Mouse (Mus musculus) limb, embryonic 12.5 days (tissue): ENCODE measurements around the gene Cpt1c. TPM values are rescaled to one million over a fixed set of nuclear protein-coding genes. Genes with fewer than 3 reads are reported as not detected.
"Not testable (repeated sequence)": the region's sequence is repeated elsewhere in the genome, so short reads cannot be mapped to it uniquely, and the experiment has no call there.

ENCODE experiments used
- ATAC-seq: fragments of 200-750 bp; cut with Nextera tagmentation; 2 replicates; pipeline ENCODE4 v1.8.0; 2017; ENCODE audit warnings: low read depth, moderate TSS enrichment; ENCODE audit not compliant: insufficient number of reproducible peaks, insufficient read depth, low FRiP score, low TSS enrichment
- H3K27ac ChIP-seq: fragments of 300-500 bp; sonication (generic); 2 replicates; pipeline ENCODE4 v1.5.1; 2016; ENCODE audit warnings: mild to moderate bottlenecking, moderate library complexity
- H3K27me3 ChIP-seq: fragments of 300-500 bp; sonication (generic); 2 replicates; pipeline ENCODE4 v1.6.1; 2016; ENCODE audit warnings: mild to moderate bottlenecking, moderate library complexity
- H3K36me3 ChIP-seq: fragments of 300-500 bp; sonication (generic); 2 replicates; pipeline ENCODE4 v1.6.1; 2016; ENCODE audit warnings: mild to moderate bottlenecking, moderate library complexity
- H3K4me1 ChIP-seq: fragments of 300-500 bp; sonication (generic); replicated peaks from 2 replicates; pipeline ENCODE4 v1.6.1; 2016
- H3K4me2 ChIP-seq: fragments of 300-500 bp; sonication (generic); 2 replicates; pipeline ENCODE4 v1.6.1; 2016; ENCODE audit warnings: mild to moderate bottlenecking, moderate library complexity
- H3K4me3 ChIP-seq: fragments of 300-500 bp; sonication (generic); replicated peaks from 2 replicates; pipeline ENCODE4 v1.5.1; 2016; ENCODE audit warnings: mild to moderate bottlenecking
- H3K9ac ChIP-seq: fragments of 300-500 bp; sonication (generic); replicated peaks from 2 replicates; pipeline ENCODE4 v1.6.1; 2016; ENCODE audit warnings: mild to moderate bottlenecking, moderate library complexity
- H3K9me3 ChIP-seq: fragments of 300-500 bp; sonication (generic); 2 replicates; pipeline ENCODE4 v1.6.1; 2016; ENCODE audit warnings: mild to moderate bottlenecking, moderate library complexity
- WGBS: fragments of 180-500 bp; shearing (Covaris S2); methylation state at CpG from one replicate; pipeline ENCODE4 v1.1.7; 2016; 5-methylcytosine and 5-hydroxymethylcytosine counted together
- polyA plus RNA-seq: library from polyadenylated mRNA; unstranded; fragments of >200 nt; fragmentation: Nextera tagmentation; extraction: Ambion mirVana; gene quantifications from 2 replicates; pipeline ENCODE4 v1.2.1, GENCODE M21; 2016

Gene Cpt1c
- 27.8 and 29.9 TPM in 2 replicates for polyA plus RNA-seq

DNA sequence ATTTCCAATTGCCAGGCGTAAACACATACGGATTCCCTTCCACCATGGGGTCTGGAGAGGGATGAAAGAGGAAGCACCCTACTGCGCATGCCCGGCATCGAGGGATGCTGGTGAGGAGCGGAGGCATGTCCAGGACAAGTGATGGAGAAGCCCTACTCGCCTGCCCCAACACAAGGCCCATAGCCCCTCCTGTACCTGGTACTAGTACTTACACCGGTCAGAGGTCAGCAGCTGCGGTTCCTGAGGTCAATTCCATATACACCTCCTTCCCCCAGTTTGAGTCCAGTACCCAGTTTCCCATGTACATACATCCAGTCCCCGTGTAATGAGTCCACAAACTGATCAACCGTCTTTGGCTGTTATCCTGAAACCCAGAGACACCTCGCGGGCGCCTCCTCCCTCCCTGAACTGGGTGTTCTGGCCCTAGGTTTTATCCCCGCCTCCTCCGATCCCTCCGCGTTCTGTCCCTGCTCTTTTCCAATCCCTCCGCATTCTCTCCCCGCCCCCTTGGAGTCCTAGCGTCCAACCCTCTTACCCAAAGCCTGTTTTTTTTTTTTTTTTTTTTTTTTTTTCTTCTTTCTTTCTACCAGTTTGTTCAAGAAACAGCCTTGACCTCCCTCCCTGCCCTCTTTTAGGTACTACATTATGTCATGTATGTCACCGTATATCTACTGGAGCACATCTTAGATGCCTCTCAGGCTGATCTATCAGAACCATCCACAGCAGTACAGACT lies at the start of gene Cpt1c:
Cpt1c (minus strand) TSS at position 469 of the 734 bp plus-strand sequence.
- H3K4me2 ChIP-seq: peak within 1 kb of the TSS; percentile 80
- WGBS: 2% methylated on average over 22 of the region's 22 CpGs
- H3K27ac ChIP-seq: peak within 1 kb of the TSS; percentile 81
- no peaks in the 10 kb centered on the region for H3K9me3 ChIP-seq
- no peaks in the 10 kb centered on the region for H3K27me3 ChIP-seq
- H3K36me3 ChIP-seq: peaks cover 46% of the 10 kb centered on the region
- peak within 1 kb of the TSS; percentile 56 for H3K4me3 ChIP-seq
- H3K4me1 ChIP-seq: peaks cover 31% of the 10 kb centered on the region
- ATAC-seq: peak; percentile 16; the same call in 1 of the 2 replicates
- peak within 1 kb of the TSS; percentile 52 for H3K9ac ChIP-seq

DNA sequence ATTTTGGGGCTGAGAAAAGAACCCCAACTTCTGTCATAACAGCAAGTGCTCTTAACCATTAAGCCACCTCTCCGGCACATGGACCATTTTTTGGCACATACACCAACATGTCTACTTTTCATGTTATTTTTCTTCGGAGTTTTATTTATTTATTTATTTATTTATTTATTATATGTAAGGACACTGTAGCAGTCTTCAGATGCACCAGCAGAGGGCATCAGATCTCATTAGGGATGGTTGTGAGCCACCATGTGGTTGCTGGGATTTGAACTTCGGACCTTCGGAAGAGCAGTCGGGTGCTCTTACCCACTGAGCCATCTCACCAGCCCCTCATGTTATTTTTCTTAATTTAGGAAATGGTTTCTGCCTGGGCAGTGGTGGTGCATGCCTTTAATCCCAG lies 49.1 kb upstream of the Cpt1c start:
- H3K9ac ChIP-seq, H3K4me3 ChIP-seq, H3K4me2 ChIP-seq, H3K27ac ChIP-seq, H3K9me3 ChIP-seq, ATAC-seq: not testable (repeated sequence)
- Histone ChIP-seq H3K4me1 (peaks cover 19% of the 10 kb centered on the region), H3K36me3 (peaks cover 22% of the 10 kb centered on the region), H3K27me3 (peaks cover 12% of the 10 kb centered on the region; the same call in 1 of the 2 replicates)
- 85% methylated on average over 5 of the region's 5 CpGs for WGBS

DNA sequence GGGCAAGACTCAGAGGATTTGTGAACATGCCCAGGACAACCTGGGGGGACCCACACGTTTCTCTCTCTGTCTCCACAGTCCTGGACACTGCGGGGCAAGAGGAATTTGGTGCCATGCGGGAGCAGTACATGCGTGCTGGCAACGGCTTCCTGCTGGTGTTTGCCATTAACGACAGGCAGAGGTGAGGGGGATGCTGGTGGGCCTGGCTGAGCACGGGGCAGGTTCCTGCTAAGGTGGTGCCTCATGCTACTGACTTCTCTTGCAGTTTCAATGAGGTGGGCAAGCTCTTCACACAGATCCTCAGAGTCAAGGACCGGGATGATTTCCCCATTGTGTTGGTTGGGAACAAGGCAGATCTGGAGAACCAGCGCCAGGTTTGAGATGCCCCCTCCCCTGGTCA lies 45.6 kb upstream of the Cpt1c start:
- H3K4me2 ChIP-seq: no peak overlapping the region
- H3K27me3 ChIP-seq: peaks cover 12% of the 10 kb centered on the region; the same call in 1 of the 2 replicates
- 65% methylated on average over 9 of the region's 9 CpGs for WGBS
- H3K4me1 ChIP-seq: peaks cover 26% of the 10 kb centered on the region
- H3K36me3 ChIP-seq: no peaks in the 10 kb centered on the region
- no peak overlapping the region for H3K9ac ChIP-seq
- H3K4me3 ChIP-seq: no peak overlapping the region
- no peaks in the 10 kb centered on the region for H3K9me3 ChIP-seq
- H3K27ac ChIP-seq: no peak overlapping the region
- no peak for ATAC-seq

DNA sequence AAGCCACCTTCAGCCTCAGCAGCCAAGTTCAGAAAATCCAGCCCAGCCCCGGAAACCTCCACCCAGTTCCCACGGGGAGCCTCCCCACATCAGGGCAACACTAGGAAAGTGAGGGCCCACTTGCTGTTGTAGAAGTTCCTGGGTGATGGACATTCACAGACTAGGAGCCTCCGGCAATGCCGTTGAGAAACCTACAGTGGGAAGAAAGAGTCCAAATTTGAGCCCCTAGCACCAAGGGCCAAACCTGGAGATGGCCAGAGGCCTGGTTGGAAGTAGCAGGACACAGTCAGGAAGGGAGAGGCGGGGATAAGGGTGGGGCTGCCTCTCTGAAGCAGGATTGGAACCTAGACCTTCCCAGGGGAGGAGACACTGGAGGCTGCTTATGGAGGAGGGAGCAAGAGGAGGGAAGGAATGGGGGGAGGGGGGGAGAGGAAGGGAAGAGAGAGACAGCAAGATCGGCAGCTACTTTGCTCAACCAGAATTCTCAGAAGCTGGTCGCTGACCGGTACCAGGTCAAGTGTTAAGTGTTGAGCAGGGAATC lies 44.5 kb upstream of the Cpt1c start:
- Histone ChIP-seq H3K4me1 (peaks cover 35% of the 10 kb centered on the region), H3K27ac (0 out of 2 replicates have a peak overlapping the region, but pooled peaks have one; percentile 1), H3K4me3 (0 out of 2 replicates have a peak overlapping the region, but pooled peaks have one; percentile 6), H3K9me3 (no peaks in the 10 kb centered on the region), H3K27me3 (peaks cover 12% of the 10 kb centered on the region; the same call in 1 of the 2 replicates), H3K4me2 (peak overlapping the region; percentile 85), H3K36me3 (no peaks in the 10 kb centered on the region), H3K9ac (no peak overlapping the region)
- WGBS: 32% methylated on average over 8 of the region's 8 CpGs
- no peak for ATAC-seq

DNA sequence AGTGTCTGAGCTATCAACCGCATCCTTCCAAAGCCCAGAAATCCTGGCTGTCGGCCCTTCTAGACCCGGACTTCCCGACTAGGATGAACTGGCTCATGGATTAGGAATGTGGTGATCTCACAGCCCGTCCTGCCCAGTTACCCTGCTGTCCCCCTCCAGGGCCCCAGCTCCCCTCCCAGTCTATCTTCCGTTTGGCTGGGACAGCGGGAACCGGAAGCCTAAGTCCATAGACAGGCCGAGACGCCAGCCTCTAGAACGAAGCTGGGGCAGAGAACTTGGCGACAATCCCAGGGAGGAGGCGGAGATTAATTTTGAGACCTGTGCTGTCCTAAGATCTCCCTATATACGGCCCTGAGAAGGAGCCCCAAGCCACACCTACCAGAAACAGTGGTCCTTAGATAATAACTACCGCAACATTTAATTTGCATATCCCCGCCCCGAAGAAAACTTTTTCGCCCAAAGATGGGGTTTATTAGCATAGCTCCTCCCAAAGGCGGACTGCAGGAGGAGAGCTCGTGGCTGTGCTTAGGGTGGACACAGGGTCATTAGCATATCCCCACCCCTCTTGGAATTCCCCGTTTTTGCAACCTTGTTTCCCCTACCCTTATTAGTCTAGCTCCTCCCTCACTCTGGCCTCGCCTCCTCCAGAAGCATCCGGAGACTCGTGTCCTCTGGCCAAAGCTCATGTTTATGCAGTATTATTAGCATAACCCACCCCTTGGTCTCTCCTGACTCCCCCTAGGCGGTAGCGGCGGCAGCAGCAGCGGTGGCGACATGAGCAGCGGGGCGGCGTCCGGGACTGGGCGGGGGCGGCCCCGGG lies 42.8 kb upstream of the Cpt1c start, which contains the start of gene Rras:
Rras (plus strand) TSS at position 720 of the 820 bp plus-strand sequence.
- H3K27ac ChIP-seq: peak within 1 kb of the TSS; percentile 92
- H3K36me3 ChIP-seq: peaks cover 16% of the 10 kb centered on the region
- peaks cover 12% of the 10 kb centered on the region; the same call in 1 of the 2 replicates for H3K27me3 ChIP-seq
- ATAC-seq: peak; percentile 92
- H3K4me3 ChIP-seq: peak within 1 kb of the TSS; percentile 89
- H3K4me1 ChIP-seq: peaks cover 35% of the 10 kb centered on the region
- 1% methylated on average over 36 of the region's 36 CpGs for WGBS
- peak within 1 kb of the TSS; percentile 70 for H3K9ac ChIP-seq
- no peaks in the 10 kb centered on the region for H3K9me3 ChIP-seq
- H3K4me2 ChIP-seq: peak within 1 kb of the TSS; percentile 85

DNA sequence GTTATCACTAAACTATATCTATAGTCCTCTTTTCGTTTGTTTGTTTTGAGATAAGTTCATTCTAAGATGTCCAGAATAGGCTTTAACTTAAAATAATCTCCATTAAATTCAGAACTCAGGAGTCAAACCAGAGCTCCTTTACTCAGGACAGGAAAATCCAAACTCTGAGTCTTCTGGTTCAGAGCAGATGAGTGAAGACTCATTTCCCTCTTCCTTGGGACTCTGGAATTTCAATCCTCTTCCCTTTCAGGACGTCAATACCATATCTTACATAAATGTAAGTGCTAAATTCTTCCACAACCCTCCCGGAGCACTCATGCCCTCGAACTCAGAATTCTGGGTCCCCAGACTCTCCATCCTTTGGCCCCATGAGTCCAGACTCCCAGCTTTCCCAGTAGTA lies 42.1 kb upstream of the Cpt1c start:
- no peak for ATAC-seq
- H3K27me3 ChIP-seq: peaks cover 12% of the 10 kb centered on the region; the same call in 1 of the 2 replicates
- WGBS: 2% methylated on average over 4 of the region's 4 CpGs
- peak overlapping the region; percentile 85 for H3K4me2 ChIP-seq
- no peaks in the 10 kb centered on the region for H3K9me3 ChIP-seq
- peaks cover 23% of the 10 kb centered on the region for H3K36me3 ChIP-seq
- peak overlapping the region; percentile 92 for H3K27ac ChIP-seq
- H3K4me3 ChIP-seq: peak overlapping the region; percentile 89
- peaks cover 35% of the 10 kb centered on the region for H3K4me1 ChIP-seq
- no peak overlapping the region; the same call in 1 of the 2 replicates for H3K9ac ChIP-seq

DNA sequence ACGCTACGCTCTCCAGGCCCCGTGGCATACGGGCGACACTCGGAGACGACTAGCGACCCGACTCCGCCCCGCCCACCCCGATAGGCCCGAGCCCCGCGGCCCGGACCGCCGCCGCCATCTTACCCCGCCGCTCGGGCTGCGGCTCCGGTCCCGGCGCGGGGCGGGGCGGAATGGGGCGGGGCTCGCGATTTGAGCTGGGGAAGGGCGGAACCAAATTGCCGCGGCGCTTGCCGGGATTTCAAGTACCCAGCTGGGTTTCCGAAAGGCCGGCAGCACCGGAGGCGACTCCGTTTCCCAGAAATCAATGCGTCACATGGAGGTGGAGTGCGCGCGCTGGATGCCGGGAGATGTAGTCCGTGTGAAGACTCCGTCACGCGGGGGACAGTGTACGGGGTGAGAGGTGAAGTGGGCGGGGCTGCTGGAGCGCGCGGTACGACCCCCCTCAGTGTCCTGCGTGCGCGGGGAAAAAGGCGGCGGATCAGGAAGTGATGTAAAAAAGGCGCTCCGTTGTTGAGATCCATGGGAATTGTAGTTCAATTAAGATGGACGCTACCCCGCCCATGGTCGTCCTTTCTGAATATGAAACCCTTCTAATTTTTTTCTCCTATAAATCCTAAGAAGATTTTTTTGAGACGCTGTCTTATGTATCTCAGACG lies 41.4 kb upstream of the Cpt1c start, which contains the start of gene Scaf1:
Scaf1 (minus strand) TSS at position 407 of the 656 bp plus-strand sequence.
- Histone ChIP-seq H3K4me1 (peaks cover 35% of the 10 kb centered on the region), H3K9me3 (no peaks in the 10 kb centered on the region), H3K36me3 (peaks cover 30% of the 10 kb centered on the region), H3K27ac (peak within 1 kb of the TSS; percentile 92), H3K9ac (peak within 1 kb of the TSS; percentile 94), H3K27me3 (peaks cover 12% of the 10 kb centered on the region; the same call in 1 of the 2 replicates), H3K4me2 (peak within 1 kb of the TSS; percentile 85), H3K4me3 (peak within 1 kb of the TSS; percentile 89)
- ATAC-seq: peak; percentile 90
- WGBS: under 1% methylated on average over 67 of the region's 69 CpGs

DNA sequence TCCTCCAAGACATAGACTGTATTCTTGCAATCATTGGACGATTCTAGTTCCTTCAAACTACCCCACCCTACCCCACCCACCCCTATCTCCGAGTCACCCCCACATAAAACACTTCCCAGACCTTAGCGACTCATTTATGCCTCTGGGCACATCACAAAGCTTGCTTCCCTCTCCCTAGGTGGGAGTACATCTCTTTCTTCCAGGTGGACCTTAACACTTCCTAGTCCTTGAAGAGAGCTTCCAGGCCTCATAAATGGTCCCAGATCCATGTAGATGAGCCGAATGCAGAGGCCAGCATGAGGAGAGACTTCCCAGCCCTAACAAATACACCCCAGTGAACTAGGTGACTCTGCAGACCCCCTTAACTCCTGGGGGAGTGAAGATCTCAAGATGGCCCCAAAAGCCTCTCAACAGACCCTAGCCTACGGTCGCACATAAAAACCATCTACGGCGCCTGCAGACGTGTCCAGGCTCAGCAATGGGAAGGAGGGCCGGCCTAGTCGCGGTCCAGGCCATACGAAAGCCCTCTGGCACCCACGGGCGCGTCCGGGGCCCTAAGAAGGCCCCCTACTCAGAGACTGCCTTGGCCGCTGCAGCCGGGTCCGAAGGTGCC lies 40.8 kb upstream of the Cpt1c start:
- peaks cover 35% of the 10 kb centered on the region for H3K4me1 ChIP-seq
- no peaks in the 10 kb centered on the region for H3K9me3 ChIP-seq
- peak overlapping the region; percentile 89 for H3K4me3 ChIP-seq
- peaks cover 36% of the 10 kb centered on the region for H3K36me3 ChIP-seq
- H3K27ac ChIP-seq: peak overlapping the region; percentile 86
- WGBS: 2% methylated on average over 20 of the region's 20 CpGs
- H3K9ac ChIP-seq: peak overlapping the region; percentile 94
- ATAC-seq: no peak
- peaks cover 12% of the 10 kb centered on the region; the same call in 1 of the 2 replicates for H3K27me3 ChIP-seq
- H3K4me2 ChIP-seq: peak overlapping the region; percentile 85

DNA sequence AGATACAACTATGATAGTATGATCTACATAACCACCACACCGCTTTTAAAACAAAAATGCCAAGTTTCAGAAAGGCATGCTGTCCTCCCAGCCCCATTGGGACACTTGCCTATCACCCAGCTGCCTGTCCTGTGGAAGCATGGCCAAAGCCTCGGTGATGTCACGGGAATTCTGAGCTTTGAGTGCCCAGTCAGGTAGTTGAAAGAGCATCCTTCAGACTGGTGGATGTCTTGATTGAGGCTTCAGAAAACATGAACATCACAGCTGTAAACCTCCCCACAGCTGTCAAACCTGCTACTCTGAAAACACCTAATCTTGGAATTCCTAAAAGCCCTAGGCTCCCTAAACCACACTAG lies 39.4 kb upstream of the Cpt1c start:
- no peak for ATAC-seq
- WGBS: 99% methylated on average over 3 of the region's 3 CpGs
- no peaks in the 10 kb centered on the region for H3K9me3 ChIP-seq
- H3K9ac ChIP-seq: no peak overlapping the region
- 0 out of 2 replicates have a peak, but pooled peaks cover 3% of the 10 kb centered on the region for H3K27me3 ChIP-seq
- H3K4me3 ChIP-seq: no peak overlapping the region; the same call in 1 of the 2 replicates
- no peak overlapping the region for H3K4me2 ChIP-seq
- H3K4me1 ChIP-seq: peaks cover 27% of the 10 kb centered on the region
- no peak overlapping the region for H3K27ac ChIP-seq
- H3K36me3 ChIP-seq: peaks cover 50% of the 10 kb centered on the region
